Mouse (Mus musculus) 3T3-L1 (cell line): ENCODE measurements around the gene Grb7.

ENCODE experiments used
- DNase-seq: peaks from one replicate; pipeline ENCODE4 v3.0.0-alpha.2; 2015; ENCODE audit warnings: low read depth, low spot score

The Grb7 gene

DNA sequence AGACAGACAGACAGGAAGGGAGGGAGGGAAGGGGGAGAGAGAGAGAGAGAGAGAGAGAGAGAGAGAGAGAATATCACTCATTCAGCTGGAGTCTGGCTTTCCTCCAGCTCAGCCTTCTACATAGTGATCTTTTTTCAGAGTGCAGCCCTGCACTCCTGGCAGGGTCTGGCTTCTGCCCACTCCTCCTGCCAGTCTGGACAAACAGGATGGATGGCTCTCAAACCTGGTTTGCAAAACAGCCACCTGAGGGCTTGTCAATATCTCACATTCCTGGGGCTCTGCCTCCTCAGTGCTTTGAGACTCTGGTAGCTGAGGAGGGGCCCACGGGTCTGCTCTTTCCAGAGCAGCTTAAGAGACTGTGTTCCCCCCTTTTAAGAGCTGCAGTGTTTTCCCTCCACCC lies 956 bp upstream of the Grb7 start:
- DNase-seq = no peak

DNA sequence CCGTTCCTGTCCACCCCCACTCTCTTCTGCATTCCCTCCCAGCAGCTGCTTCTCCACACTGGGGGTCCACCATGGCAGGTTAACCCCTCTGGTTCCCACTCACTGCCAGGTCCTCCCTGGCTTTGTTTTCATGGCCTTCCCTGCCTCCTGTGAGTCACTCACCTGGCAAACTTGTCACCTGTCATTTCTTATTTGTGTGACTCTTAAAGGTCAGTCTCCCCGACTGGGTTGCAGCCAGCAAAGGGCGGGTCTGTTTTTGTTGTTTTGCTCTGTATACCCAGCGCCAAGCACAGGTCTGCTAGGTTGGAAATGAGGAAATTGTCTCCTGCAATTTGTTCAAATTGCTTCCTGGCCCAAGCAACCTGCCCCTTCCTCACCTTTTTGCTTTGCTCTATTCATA lies 515 bp upstream of the Grb7 start:
- DNase-seq = no peak

DNA sequence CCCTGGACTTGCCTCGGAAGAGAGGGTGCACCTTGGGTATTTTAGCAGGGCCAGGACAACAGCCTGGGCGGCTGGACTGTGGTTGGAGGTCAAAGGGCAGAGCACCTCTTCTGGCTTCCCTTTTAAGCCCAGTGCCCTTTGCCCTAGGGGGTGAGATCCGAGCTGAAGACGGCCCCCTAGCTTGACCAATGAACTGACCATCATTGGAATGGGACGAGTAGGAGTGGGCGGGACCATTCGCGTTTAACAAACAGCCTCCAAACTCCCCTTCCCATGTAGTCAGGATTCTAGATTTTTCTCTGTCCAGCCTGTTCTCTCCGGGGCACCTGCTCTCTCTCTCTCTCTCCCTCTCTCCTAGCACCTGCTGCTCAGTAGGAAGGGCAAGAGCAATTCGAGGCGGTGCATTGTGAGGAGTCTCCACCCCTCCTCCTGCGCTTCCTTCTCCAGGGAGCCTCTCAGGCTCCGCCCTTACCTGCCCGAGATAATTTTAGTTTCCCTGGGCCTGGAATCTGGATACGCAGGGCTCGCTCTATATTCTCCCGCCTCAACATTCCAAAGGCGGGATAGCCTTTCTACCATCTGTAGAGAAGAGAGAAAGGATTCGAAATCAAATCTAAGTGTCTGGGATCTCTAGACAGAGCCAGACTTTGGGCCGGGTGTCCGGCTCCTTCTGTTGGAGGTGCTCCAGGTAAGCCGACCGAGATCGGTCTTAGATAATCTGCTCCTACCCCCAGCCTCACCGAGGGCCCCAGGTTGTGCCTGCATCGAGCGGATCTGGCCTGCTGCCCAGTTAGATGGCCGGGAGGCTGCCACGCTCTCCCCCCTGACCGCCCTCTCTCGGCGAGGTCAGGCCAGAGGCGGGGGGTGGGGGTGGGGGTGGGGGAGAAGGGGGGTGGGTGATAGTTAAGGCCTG lies 624 bp downstream of the Grb7 start:
- no peak for DNase-seq

DNA sequence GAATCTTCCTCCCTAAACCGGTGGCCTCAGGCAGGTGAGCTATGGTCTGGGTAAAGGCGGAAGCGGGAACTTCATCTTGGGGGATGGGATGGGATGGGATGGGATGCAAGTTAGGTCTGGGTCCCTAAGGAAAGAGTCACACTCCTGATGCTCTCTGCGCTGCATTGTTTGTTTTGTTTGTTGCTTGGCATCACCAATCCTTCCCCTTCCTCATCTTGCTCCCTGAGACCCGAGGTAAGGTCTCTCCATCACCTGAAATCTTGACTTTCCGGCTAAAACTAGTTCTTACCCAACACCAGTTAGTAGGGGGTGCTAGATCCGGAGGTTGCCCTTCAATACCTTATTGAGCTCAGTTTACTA lies 1.3 kb downstream of the Grb7 start:
- no peak for DNase-seq

DNA sequence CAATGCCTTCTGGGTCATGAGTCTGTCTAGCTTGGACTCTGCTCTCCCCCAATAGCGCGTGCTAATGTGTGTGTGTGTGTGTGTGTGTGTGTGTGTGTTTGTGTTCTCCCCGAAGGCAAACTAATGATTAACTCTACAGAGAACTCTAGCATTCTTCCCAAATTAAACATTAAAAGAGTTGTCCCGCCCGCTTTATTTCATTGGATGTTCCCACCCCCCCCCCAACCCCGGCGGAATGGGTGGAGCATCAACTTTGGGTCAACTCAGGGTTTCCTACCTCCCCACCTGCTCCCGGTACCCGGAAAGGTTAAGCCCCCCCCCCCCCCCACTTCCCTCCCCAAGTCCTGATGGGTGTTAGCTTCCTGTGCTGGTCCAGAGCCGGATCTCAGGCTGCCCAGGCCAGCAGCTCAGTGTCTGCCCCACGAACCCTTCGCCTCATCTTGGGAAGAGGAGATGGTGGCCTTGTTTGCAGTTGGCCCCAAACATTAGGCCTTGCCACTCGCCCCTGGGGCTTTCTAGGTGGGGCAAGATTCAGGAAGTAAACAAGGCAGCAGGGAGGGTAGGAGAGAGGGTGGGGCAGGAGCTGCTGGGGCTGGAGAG lies 2.1 kb downstream of the Grb7 start:
- DNase-seq = no peak

DNA sequence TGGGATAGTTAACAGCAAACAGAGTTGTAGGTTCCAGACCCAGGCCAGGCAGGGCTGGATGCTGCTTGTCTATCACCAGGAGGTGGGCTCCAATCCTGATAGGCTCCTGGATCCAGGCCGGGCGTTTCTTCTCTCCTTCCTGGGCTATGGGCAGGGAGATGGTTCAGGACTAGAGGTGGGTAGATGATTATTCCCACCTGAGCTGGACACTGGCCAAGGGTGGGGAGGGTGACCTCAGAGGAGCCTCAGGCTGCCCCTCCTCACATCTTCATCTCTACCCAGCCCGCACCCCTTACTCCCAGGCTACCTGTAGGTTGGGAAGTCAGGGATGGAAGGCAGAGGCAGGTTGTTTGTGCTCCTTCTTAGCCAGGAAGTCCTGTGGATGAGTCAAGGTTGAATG lies 3.2 kb downstream of the Grb7 start:
- DNase-seq = no peak

DNA sequence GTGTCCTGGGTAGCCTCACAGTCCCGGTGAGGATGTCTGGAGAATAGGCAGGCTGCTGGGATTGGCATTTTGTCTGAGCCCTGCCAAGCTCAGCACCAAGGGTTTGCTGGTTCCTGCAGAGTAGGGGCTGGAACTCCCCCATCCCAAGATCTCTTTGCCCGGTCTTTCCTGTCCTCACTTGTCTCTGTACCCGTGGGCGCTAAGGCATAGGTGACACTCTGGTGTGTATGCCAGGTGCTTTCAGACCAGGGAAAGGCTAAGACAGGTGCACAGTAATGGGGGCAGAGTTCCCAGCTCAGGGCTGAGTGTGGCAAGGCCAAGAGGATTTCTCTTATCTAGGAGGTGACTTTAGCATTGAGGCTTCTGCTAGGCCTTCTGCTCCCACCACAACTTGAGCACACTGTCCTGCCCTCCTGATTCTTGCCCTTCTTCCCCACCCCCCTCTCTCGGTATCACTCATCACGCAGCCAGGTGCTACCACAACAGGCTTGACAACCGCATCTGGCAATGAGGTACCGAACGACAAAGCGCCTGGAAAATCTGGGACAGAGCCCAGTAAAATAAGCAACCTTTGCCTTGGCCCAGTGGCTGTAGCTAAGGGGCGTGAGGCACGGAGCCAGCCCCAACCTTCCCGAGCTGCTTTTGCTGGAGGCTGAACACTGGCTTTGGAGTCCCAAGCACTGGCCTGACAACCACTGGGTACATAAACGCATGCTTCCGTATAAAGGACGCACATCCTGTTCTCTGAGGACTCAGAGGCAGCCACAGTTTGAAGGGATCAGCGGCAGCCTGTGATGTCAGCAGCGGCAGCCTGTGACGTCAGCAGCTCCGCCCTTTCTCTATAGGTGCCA lies 4.0 kb downstream of the Grb7 start:
- no peak for DNase-seq

DNA sequence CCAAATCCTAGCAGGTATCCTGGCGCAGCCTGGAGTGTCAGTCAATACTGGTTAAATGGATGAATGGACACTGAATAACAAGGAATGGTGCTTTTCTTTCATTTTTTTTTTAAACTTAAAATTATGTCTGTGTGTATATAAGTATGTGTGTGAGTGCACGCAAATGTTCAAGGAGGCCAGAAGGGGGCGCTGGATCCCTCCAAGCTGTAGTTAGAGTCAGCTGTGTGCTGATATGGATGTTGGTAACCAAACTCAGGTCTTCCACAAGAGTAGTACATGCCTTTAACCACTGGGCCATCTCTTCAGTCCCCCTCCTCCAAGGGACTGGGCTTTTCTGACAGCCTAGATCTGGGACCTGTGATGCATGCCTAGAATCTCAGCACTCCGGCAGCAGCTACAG lies 9.3 kb downstream of the Grb7 start:
- peak; percentile 25 for DNase-seq

DNA sequence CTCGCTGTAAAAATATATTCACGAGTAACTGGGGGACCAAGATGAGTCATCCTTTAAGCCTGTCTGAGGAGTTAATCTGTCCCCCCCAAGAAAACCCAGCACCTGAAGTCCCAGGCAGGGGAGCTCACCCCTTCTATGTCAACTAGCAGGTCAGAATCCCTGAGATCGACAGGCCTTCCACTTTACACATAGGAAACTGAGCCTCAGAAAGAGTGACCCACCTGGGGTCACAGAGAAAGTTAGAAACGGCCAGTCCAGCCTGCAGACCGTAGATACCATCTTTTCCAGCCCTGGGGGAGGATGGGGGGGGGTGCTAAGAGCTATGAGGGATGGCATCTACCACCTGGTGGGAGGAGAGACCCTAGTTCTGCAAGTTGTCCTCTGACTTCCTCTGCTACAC lies 10.4 kb downstream of the Grb7 start:
- DNase-seq = no peak

DNA sequence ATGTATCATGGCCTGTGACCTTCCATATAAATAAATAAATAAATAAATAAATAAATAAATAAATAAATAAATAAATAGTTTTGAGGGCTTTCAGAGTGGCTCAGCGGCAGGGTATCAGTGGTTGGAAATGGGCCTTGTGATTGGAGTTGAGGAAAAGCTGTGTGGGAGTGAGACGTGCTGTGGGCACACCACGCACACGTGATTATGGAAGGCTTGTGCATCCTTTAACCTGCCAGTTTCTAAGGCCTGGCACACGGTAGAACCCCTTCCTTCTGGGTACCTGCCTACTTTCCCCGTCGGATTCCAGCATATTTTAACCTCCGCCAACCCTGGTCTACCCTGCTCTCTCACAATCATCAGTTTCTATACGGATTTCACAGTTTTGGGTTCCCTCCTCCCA lies 10.8 kb downstream of the Grb7 start:
- DNase-seq = no peak

DNA sequence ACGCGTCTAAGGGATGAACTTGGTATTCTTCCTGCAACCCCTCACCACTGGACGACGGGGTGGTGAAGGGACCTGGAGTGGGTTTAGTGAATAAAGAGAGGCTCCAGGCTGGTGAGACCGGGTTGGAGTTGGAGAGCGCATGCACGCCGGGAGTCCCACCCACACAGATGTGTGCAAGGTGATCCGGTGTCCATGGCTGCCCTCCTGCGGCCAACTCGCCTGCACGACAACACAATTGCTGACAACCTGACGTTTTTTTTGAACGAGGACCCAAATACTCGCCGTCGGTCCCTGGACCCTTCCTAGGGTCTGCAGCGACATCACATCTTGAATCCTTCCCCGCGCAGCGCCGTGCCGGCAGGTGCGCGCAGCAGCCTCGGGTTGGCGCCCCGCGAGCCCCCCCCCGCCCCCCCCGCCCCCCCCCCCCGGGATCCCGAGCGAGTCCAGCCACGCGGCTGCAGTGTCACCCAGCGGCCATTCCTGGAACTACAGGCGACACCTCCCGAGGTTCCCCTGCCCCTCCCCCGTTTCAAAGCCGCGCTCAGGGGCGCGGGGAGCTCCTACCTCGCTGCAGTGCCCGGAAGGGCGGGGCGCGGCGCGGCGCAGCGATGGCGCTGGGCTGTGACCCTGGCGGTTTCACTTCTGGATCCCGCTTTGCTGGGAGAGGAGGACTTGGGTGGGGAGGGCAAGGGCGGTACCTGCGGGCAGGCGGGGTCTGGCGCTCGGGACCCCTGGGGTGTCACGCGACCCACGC lies 11.3 kb downstream of the Grb7 start:
- DNase-seq = peak; percentile 76

DNA sequence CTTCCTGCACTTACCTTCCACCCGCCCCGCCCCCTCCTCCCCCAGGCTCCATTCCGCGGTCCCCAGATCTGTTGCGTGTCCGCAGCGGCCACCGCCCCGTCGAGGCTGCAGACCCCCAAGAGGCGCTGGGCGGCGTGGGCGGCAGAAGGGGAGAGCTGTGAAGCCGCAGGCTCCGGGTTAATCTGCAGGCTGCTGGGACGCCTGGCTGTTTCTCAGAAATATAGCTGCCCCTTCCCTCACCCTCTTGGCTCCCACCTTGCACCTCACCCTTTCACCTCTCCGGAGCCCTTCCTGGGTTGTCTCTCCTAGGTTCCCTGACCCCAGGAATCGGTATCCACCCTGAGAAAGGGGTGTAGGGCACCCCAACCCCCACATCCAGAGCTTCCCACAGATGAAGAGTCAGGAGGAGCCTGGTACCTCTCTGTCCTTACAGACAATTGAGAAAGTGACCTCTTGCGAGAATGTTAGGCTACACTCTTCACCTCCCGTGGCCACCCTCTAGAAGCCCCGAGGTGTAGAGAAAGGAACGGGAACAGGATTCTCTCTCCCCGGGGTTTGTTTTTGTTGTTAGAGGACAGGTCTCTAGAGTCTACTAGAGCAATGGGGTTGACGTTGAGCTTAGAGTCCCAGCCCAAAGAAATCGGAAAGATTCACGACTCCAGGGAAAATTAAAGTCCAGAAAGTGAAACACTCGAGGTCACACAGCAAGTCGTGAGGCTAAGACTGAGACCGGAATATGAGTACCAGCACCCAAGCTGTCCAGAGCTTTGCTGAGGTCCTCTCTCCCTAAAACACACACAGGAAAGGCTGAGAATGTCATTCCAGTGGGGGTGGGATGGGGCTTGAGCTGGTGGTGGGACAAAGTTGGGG lies 12.2 kb downstream of the Grb7 start:
- DNase-seq = no peak

DNA sequence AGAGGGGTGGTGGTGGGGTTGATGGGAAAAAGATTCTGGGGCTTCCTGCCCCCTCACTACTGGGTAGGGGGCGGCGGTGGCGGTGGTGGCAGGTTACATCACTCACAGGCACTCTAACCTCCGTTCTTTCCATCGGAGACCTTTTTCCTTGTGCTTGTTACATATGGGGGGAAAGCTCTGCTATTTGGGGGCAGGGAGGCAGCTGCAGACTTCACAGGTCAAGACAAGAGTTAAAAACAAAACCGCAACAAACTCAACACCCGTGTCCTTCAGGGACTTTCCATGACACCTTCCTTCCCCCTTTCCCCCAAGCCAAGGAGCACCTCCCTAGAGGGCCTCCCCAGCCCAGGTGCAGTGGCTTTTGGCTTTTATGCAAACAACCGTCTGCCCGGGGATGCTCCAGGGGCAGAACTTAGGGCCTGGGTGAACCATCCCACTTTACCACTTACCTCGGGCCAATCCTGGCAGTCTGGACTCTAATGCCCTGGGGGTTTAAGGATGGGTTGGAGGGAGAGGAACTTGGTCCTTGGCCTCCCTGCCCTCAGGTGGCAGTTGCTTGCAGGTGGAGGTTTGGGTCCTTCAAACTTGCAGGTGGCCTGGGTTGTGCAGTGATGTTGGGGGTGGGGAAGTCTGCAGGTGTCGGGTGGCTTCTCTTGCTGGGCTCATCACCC lies 13.0 kb downstream of the Grb7 start:
- DNase-seq = no peak

DNA sequence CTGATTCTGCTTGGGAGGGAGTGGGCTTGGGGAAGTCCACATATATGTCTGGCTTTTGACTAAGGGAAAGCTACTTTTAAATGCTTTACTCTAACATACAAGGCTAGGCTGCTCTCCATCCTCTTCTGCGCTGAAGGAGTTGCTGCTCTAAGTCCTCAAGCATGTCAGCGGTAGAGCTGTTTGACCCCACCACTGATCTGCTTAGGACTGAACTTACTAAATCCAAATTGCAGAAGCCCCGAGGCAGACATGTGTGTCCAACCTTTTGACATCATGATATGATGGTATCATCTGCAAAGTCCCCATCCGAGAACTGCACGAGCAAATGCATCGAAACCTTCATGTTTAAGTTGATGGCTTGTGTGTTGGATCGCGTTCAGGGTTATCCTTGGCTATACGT lies 13.7 kb downstream of the Grb7 start:
- no peak for DNase-seq

DNA sequence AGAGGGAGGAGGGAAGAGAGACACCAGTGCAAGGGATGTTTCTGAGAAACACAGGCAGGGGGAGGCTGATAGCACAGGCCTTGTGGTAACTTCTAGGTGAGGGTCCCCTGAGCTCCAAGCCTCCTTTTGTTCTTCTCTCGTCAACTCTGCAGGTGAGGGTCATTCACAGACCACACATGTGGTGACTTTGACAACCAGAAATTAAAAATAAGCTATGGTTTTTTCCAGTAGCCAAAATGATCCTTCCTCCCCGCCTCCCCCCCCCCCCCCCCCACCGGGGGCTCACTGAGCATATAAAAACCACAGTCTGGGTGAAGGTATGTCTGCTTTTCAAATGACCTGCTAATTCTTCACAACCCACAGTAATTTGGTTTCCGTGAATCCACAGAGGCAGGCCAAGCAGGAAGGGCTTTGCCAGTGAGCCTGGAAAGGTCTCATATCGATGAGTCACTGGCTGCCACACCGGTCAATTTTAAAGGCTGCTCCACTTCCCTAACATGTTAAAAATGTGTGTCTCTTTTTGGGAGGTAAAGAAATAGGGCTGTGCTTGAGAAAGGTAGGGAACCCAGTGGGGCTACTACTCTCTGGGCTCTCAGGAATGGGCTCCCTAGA lies 15.0 kb downstream of the Grb7 start:
- peak; percentile 62 for DNase-seq

DNA sequence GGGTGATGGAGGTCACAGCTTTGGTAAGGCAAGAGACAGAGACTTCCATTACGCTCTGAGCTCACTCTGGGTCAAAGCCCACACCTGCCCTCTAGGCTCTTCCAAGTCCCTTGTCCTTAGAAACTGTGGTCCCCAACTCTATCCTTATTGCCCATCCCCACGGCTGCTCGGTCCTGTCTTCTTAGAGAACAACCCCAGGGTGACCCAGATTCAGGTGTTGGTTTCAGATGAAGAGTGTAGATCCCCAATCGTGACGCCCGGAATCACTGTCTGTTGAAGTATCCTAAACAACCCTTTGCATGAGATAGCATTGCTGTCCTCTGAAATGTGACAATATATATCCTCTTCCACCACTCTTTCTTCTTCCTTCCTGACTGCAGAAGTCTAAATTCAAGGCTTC lies 16.1 kb downstream of the Grb7 start:
- no peak for DNase-seq

DNA sequence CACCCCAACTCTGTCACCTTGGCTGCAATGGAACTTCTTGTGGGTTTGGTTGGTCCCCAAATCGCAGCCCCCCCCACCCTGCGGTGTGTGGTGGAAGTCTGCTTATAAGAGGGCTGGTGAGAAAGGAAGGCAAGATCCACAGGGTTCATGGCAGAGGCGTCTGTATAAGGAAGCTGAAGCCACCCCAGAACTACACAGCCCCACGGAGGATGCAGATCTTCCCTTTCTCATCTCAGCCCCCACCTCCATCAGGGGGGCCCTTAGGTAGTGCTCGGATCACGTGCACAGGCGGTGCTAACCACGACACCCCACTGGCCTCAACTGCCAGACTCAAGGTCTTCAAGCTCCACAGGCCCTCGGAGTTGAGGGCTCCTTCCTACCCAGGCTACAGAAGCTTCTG lies 17.7 kb downstream of the Grb7 start:
- no peak for DNase-seq

DNA sequence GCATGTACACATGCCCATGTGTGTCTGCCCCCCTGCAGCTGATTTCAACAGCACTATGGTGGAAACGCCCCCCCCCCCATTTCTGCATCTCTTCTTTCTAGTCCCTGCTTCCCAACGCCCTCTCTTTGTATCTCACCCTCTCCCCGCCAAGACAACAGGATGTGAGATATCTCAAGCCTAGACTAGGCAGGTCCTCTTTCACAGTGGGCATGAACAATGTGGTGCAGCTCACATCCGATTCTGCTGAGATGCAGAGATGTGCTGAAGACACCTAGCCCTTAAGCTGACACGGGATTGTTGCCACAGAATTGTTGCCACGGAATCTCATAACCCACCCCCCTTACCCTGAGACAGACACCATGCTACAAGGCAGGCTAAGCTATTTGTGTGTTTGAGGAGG lies 18.3 kb downstream of the Grb7 start:
- no peak for DNase-seq

DNA sequence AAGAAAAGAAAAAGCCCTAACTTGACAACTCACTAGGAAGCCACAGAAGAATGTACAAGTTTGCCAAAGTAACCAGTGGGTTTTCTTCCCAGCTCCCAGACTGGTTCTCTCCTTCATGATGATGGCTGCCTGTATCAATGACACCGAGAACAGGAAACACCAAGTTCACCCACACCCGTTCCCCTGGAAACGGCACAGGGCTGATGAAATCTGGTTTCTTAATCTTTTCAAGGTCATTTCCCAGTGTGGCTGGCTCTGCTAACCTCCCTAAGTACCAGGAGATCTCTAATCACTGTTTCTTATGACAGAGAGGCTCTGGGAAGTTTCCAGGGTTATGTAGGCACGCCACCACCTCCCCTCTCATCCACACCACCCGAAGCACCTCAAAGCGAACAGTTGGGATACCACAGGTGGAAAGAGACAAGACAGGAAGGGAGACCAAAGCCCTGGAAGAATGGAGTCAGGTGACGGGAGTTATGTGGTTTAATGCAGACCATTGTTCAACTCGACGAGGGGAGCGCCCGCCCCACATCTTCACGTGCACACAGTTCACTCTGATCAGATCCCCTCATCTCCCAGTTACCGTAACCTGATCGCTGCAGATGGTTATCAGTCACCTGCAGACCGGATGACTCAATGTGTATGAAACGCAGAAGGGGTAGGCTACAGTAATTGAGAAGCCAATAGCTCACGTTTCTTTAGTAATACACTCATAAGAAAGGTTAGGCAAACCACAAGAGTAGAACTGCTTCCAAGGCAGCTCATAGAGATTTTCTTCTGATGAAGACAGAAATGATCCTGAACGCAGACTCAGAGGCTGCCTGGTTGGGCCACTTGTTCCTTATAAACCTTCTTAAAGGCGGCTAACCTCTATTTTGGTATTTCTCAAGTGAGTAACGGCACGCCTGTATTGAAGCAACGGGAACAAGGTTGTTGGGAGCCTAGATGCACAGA lies 23.8 kb downstream of the Grb7 start:
- DNase-seq = peak; percentile 9
